Mouse (Mus musculus): ENCODE data around the gene Tmtc1. TPM values are rescaled to one million over a fixed set of nuclear protein-coding genes. Genes with fewer than 3 reads are reported as not detected.

Tmtc1 gene
- polyA plus RNA-seq, 1 experiment from 2014 or later = 2.2 TPM

DNA sequence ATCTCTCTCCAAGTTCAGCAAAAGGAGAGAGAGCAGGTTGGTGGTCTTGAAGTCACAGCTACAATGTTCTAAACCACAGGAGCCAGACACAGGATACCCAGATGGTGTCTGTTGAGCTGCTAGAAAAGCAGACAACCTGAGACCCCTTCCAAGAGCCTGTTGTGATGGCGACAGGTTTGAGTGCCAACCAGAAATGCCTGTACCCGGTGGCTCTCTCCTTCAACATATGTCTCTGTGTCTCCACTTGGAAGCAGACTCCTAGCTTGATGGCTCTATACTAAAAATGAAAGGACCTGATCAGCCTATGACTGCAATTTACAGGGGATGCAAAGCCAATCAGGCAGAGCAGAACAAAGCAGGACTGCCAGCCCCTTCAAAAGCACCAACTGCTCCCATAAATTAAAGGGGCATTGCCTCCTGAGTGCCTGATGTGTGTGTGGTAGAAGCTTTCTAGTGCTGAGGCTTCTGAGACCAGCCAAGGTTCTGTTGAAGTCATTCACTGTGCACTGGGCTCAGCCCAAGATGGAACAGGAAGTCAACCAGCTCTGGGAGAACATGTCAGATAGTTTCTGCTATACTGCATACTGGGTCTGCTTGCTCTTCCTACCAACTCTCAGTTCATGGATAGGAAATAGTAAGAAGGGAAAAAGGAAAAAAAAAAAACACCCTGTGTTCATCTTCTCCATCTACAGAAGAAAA, 37.2 kb downstream of the Tmtc1 start:
- DNase-seq (ENCODE audit: low spot score) (no peak), ATAC-seq (no peak)
- no peak for TF ChIP-seq CTCF (IDR thresholded peaks at IDR 0.05)
- TF ChIP-seq EP300 (IDR thresholded peaks at IDR 0.05) = no peak
- Histone ChIP-seq H3K36me3 (ENCODE audit: insufficient read depth, low read length) (no peaks in the 10 kb centered on the region), H3K27me3 (replicated peaks; ENCODE audit: insufficient read depth, low read length) (no peaks in the 10 kb centered on the region), H3K9me3 (ENCODE audit: low read length) (no peaks in the 10 kb centered on the region), H3K27ac (ENCODE audit: low read length) (no peak overlapping the region), H3K9ac (replicated peaks; ENCODE audit: low read depth) (no peak overlapping the region), H3K4me1 (ENCODE audit: insufficient read depth, low read depth, low read length) (peaks cover 9% of the 10 kb centered on the region), H3K4me2 (replicated peaks; ENCODE audit: low read depth, low read length) (no peak overlapping the region), H3K4me3 (ENCODE audit: low read depth, low read length) (no peak overlapping the region)
- 80% methylated on average over 2 of the region's 2 CpGs for WGBS

GRCm38 (mm10) chr6:148405599-148405998, 38.6 kb downstream of the Tmtc1 start:
- TF ChIP-seq EP300 (IDR thresholded peaks at IDR 0.05) (peak; percentile 26; the same call in 1 of the 2 replicates), CTCF (IDR thresholded peaks at IDR 0.05) (no peak)
- Histone ChIP-seq H3K4me2 (replicated peaks; ENCODE audit: low read depth, low read length) (no peak overlapping the region), H3K27me3 (replicated peaks; ENCODE audit: insufficient read depth, low read length) (no peaks in the 10 kb centered on the region), H3K36me3 (ENCODE audit: insufficient read depth, low read length) (no peaks in the 10 kb centered on the region), H3K4me1 (ENCODE audit: insufficient read depth, low read depth, low read length) (peaks cover 9% of the 10 kb centered on the region), H3K4me3 (ENCODE audit: low read depth, low read length) (no peak overlapping the region), H3K9me3 (ENCODE audit: low read length) (no peaks in the 10 kb centered on the region), H3K9ac (replicated peaks; ENCODE audit: low read depth) (no peak overlapping the region), H3K27ac (ENCODE audit: low read length) (no peak overlapping the region)
- WGBS = 45% methylated on average over 2 of the region's 2 CpGs
- DNase-seq (ENCODE audit: low spot score) = peak; percentile 63
- peak; percentile 34; the same call in 1 of the 2 replicates for ATAC-seq

GRCm38 (mm10) chr6:148404500-148404899, 39.7 kb downstream of the Tmtc1 start:
- peak overlapping the region; percentile 62 for H3K27ac ChIP-seq (ENCODE audit: low read length)
- ATAC-seq = peak; percentile 93

DNA sequence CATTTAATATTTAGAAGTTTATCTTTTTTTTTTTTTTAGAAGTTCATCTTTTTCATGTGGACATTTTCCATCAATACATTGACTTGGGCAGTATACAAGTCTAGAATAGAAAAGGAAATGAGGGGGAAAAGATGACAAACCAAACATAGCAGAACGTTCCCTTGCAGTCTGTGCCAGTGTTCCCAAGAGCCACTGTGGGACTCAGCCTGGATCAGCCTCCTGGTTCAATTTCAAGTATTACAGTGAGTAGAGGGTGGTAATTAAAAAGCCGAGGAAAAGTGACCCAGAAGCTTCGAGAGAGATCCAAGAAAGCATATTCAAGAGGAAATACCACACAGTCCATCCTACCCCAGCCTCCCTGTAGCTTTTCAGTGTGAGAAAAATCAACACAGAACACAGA, 40.4 kb downstream of the Tmtc1 start:
- Histone ChIP-seq H3K4me2 (replicated peaks; ENCODE audit: low read depth, low read length) (no peak overlapping the region), H3K27me3 (replicated peaks; ENCODE audit: insufficient read depth, low read length) (no peaks in the 10 kb centered on the region), H3K9ac (replicated peaks; ENCODE audit: low read depth) (no peak overlapping the region), H3K27ac (ENCODE audit: low read length) (peak overlapping the region; percentile 62), H3K9me3 (ENCODE audit: low read length) (no peaks in the 10 kb centered on the region), H3K36me3 (ENCODE audit: insufficient read depth, low read length) (no peaks in the 10 kb centered on the region), H3K4me1 (ENCODE audit: insufficient read depth, low read depth, low read length) (peaks cover 9% of the 10 kb centered on the region), H3K4me3 (ENCODE audit: low read depth, low read length) (no peak overlapping the region)
- no peak for TF ChIP-seq CTCF (IDR thresholded peaks at IDR 0.05)
- no peak for TF ChIP-seq EP300 (IDR thresholded peaks at IDR 0.05)
- 62% methylated on average over 3 of the region's 3 CpGs for WGBS
- no peak for DNase-seq (ENCODE audit: low spot score)
- no peak for ATAC-seq

More at GRCm38 (mm10) chr6:148404500-148404899, 39.7 kb downstream of the Tmtc1 start:
- peaks cover 9% of the 10 kb centered on the region for H3K4me1 ChIP-seq (ENCODE audit: insufficient read depth, low read depth, low read length)
- no peak overlapping the region for H3K4me3 ChIP-seq (ENCODE audit: low read depth, low read length)
- no peaks in the 10 kb centered on the region for H3K9me3 ChIP-seq (ENCODE audit: low read length)
- peak; percentile 91 for DNase-seq (ENCODE audit: low spot score)
- H3K36me3 ChIP-seq (ENCODE audit: insufficient read depth, low read length) = no peaks in the 10 kb centered on the region
- H3K9ac ChIP-seq (replicated peaks; ENCODE audit: low read depth) = no peak overlapping the region
- no peak for TF ChIP-seq CTCF (IDR thresholded peaks at IDR 0.05)
- TF ChIP-seq EP300 (IDR thresholded peaks at IDR 0.05) = peak; percentile 89
- no peak overlapping the region for H3K4me2 ChIP-seq (replicated peaks; ENCODE audit: low read depth, low read length)
- no peaks in the 10 kb centered on the region for H3K27me3 ChIP-seq (replicated peaks; ENCODE audit: insufficient read depth, low read length)
- 13% methylated on average over 1 of the region's 1 CpGs for WGBS

- no peak for DNase-seq (ENCODE audit: low spot score)
- 73% methylated on average over 6 of the region's 6 CpGs for WGBS
Observed at GRCm38 (mm10) chr6:148401031-148401430, 43.2 kb downstream of the Tmtc1 start.

DNA sequence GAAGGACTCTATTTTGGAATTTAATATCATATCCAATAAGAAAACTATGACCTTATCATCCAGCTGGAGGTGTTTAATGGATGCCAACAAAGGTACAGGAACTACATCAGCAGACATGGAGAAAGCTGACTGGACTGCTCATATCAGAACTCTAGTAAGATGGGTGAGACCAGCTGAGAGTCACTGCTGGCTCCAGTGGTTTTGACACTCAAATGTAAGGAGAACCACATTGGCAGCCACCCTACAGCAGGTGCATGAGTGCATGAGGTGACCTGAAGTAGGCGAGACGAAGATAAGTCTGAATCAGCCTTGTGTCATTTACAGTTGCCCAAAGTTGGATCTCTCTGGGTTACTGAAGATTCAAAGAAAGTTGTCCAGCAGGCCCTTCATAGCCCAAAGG, 44.6 kb downstream of the Tmtc1 start:
- TF ChIP-seq CTCF (IDR thresholded peaks at IDR 0.05) (no peak), EP300 (IDR thresholded peaks at IDR 0.05) (no peak)
- peaks cover 8% of the 10 kb centered on the region for H3K4me1 ChIP-seq (ENCODE audit: insufficient read depth, low read depth, low read length)
- DNase-seq (ENCODE audit: low spot score) (no peak), ATAC-seq (no peak)
- no peaks in the 10 kb centered on the region for H3K9me3 ChIP-seq (ENCODE audit: low read length)
- H3K4me3 ChIP-seq (ENCODE audit: low read depth, low read length) = no peak overlapping the region
- 92% methylated on average over 2 of the region's 2 CpGs for WGBS
- no peak overlapping the region for H3K9ac ChIP-seq (replicated peaks; ENCODE audit: low read depth)
- H3K36me3 ChIP-seq (ENCODE audit: insufficient read depth, low read length) = no peaks in the 10 kb centered on the region
- H3K4me2 ChIP-seq (replicated peaks; ENCODE audit: low read depth, low read length) = no peak overlapping the region
- no peaks in the 10 kb centered on the region for H3K27me3 ChIP-seq (replicated peaks; ENCODE audit: insufficient read depth, low read length)
- no peak overlapping the region for H3K27ac ChIP-seq (ENCODE audit: low read length)

More at GRCm38 (mm10) chr6:148401031-148401430, 43.2 kb downstream of the Tmtc1 start:
- Histone ChIP-seq H3K27me3 (replicated peaks; ENCODE audit: insufficient read depth, low read length) (no peaks in the 10 kb centered on the region), H3K36me3 (ENCODE audit: insufficient read depth, low read length) (no peaks in the 10 kb centered on the region), H3K27ac (ENCODE audit: low read length) (no peak overlapping the region), H3K4me1 (ENCODE audit: insufficient read depth, low read depth, low read length) (peaks cover 9% of the 10 kb centered on the region), H3K4me2 (replicated peaks; ENCODE audit: low read depth, low read length) (no peak overlapping the region), H3K4me3 (ENCODE audit: low read depth, low read length) (no peak overlapping the region), H3K9ac (replicated peaks; ENCODE audit: low read depth) (no peak overlapping the region), H3K9me3 (ENCODE audit: low read length) (no peaks in the 10 kb centered on the region)
- no peak for ATAC-seq
- TF ChIP-seq EP300 (IDR thresholded peaks at IDR 0.05) = no peak
- TF ChIP-seq CTCF (IDR thresholded peaks at IDR 0.05) = no peak

Measured in lung, postnatal 0 days (tissue).